Mouse (Mus musculus): ENCODE data around the gene Ebp.

DNA sequence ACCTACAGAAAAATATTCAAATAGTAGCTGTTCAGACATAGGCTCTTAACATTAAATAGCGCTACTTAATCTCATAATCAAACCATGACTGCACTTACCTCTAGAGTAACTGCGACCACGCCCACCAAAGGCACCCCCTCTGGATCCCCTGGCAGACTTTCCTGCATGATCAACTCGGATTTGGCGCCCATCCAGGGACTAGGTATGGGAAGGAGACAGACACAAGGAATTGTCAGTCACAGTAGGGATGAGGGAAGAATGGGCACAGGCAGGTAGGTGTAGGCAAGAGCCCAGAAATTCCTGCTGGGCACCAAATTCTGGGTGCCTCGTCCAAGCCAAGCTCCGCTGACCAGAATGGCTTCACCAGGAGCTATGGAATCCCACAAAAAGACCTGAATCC is 49.6 kb downstream of the Ebp start:
- TF ChIP-seq CTCF (IDR thresholded peaks at IDR 0.05; ENCODE audit: insufficient read depth, low read length), result no peak
- no peak for TF ChIP-seq POLR2A (IDR thresholded peaks at IDR 0.05; ENCODE audit: borderline replicate concordance, extremely low read depth, low read depth, low read length)

Measured in lung, adult 2 months (tissue).